Mouse (Mus musculus): Measurements from ENCODE around the gene Hoxb5.

The Hoxb5 gene

DNA sequence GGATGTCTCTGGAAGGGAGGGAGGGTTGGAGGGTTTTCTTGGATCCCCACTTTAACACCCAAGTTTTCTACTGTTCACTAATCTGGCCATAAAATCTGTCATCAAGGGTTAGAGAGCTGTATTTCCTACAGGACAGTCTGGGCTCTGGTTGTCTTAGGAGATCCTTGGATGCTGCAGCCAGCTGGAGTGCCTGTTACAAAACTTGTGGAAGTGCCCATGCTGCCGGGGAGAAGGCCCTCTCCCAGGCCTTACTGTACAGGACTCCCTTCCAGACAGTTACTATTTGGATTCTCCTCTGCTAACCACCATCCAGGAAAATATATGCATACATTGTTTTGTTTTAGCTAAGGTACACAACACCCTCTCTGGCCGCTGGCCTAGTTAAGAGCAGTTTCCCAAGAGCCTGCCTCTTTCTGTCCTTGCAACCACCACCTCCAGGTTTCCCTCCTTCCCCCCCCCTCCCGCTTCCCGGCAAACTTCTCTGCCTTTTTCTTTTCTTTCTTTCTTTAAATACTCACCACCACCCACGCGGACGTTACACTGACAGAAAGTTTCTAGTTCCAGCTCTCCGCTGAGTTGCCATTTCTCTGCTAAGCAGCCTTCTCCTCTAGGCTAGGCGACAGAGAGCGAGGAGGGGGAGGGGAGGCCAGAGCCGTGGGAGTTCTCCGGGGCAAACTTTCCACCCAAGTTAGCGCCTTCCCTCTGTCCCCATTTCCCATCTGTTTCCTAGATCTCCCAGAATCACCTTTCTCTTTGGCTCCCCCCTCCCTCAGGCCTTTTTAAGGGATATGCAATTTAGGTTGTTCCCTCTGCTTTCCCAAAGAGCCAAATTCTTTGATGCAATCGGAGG, 46.6 kb downstream of the Hoxb5 start:
- DNase-seq (ENCODE audit: extremely low read depth, insufficient read length, low spot score): no peak

DNA sequence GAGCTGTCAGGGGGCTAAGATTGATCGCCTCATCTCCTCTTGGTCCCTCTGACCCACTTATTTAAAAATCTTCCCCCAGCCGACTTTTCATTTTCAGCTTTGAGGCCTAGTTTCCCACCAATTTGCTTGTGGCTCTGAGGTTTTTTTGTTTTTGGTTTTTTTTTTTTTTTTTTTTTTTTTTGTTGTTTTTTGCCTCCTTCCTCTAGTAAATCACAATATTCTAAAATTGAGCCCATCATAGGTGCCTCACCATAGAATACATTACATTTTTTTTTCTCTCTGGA, 47.1 kb downstream of the Hoxb5 start, which contains the start of gene Hoxb2:
Gene Hoxb2 (plus strand): TSS at position 185 of the 284 bp plus-strand sequence.
- DNase-seq (ENCODE audit: extremely low read depth, insufficient read length, low spot score): no peak

DNA sequence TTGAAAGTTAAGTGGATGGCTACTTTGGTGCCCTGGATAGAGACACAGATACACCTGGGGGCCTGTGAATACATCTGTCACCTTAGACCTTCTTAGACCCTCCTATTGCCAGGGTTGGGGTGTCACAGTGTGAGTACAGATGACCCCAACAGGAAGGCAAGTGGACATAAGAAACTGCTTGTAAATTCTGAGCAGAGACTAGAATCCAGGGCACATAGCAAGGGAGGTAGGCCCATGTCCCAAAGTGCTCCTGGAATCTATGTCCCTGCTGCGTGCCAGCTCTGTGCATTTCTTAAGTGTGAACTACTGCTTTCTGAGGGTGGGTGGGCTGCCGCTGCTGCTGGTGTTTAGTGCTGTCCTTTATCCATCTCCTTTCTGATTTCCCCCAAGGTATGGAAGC, 47.7 kb downstream of the Hoxb5 start:
- DNase-seq (ENCODE audit: extremely low read depth, insufficient read length, low spot score): no peak

DNA sequence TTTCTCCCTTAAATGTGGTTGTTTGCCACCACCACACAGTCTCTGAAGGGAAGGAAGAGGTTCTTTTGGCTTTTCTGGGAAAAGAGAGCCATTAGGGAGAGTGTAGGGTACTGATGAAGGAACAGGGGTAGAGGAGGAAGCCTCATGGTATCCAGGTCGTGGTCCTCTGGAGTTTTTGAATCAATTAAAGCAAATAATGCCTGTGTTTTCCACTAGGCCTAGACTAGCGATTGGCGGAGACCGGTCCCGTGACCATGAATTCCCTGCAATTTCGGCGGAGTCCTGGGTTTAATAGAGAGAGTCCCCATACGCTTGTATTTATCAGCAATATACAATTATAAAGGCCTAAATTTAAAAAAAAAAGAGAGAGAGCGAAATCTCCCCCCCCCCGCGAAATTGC, 48.2 kb downstream of the Hoxb5 start:
- no peak for DNase-seq (ENCODE audit: extremely low read depth, insufficient read length, low spot score)

DNA sequence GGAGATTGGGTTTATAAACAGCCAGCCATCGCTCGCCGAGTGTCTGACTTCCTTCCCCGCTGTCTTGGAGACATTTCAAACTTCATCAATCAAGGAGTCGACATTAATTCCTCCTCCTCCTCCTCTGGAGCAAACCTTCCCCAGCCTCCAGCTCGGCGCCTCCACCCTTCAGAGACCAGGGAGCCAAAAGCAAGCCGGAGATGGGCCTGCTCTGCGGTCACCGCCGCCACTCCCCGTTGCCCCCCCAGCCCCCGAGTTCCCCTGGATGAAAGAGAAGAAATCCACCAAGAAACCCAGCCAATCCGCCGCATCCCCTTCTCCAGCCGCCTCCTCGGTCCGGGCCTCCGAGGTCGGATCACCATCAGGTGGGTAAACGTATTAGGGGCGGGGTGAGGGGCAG, 48.7 kb downstream of the Hoxb5 start:
- DNase-seq (ENCODE audit: extremely low read depth, insufficient read length, low spot score): no peak

DNA sequence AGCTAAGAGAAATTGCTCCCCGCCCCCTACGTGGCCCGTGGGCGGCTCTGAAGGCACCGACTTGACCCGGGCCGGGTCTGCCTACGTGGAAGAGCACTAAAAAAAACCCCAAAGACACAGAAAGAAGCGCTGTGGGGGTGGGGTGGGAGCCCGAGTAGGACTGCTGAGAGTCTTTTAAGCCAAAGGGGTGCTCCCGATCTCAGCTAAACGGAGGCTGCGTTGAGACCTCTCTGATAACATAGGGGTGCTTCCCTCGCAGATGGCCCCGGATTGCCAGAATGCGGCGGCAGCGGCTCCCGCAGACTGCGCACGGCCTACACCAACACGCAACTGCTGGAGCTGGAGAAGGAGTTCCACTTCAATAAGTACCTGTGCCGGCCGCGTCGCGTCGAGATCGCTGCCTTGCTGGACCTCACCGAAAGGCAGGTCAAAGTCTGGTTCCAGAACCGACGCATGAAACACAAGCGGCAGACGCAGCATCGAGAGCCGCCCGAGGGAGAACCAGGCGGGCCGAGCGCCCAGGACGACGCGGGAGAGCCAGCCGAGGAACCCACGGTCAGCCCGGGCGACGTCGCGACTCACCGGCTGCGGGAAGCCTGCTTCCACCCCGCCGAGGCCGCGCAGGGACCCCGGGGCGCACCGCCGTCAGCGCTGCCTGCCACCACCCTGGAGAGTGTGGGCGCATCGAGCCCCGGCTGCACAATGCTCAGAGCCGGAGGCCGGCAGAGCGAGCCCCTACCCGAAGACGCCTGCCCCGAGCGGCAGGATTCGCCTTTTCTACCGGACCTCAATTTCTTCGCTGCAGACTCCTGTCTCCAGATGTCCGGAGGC, 49.8 kb downstream of the Hoxb5 start:
- no peak for DNase-seq (ENCODE audit: extremely low read depth, insufficient read length, low spot score)

DNA sequence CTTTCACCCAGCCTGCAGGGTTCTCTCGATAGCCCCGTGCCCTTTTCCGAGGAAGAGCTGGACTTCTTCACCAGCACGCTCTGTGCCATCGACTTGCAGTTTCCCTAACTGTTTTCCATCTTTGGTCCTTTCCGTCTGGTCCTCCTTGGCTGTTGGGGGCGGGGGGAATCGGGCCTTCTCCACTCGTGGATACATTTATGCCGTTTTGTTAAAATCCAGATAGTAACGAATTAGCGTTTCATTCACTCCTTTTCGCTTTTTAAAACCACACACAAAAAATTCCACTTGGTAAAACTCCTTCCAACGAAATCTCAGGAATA, 50.3 kb downstream of the Hoxb5 start:
- no peak for DNase-seq (ENCODE audit: extremely low read depth, insufficient read length, low spot score)

DNA sequence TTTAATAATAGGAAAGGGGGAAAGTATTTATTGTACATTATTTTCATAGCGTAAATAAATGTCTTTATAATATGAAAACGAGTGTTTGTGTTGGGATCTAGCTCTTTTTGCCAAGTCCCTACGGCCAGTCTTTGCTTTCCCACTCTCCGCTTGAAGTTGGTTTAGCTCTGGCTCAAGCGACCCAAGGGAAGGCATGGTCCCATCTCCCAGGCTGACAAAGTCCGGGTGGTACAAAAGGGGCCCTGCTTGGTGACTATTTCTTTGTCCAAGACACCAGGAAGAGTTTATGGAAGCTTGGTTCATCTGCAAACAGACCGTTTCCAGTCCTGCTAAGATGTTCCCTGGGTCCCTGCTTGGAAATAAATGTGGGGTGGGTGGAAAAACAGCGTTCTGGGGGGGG, 50.8 kb downstream of the Hoxb5 start:
- DNase-seq (ENCODE audit: extremely low read depth, insufficient read length, low spot score): no peak

DNA sequence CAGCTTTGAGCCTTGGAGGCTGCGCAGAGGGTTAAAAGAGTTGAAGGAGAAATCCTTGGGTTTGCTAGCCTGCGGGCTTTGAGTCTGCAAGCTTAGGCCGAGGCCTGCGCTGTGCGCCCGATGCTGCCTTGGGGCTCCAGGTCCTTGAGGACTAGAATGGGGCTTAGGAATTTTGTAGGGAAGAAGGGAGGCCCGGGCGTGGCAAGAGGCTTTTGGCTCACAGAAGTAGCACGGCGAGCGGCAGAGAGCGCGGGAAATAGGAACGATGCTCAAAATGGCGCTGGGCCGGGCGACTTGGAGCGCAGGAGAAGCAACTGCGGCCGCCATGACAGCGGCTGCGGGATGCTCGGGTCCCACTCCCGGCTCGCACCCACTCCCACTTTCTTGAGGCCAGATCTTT, 51.2 kb downstream of the Hoxb5 start:
- no peak for DNase-seq (ENCODE audit: extremely low read depth, insufficient read length, low spot score)

DNA sequence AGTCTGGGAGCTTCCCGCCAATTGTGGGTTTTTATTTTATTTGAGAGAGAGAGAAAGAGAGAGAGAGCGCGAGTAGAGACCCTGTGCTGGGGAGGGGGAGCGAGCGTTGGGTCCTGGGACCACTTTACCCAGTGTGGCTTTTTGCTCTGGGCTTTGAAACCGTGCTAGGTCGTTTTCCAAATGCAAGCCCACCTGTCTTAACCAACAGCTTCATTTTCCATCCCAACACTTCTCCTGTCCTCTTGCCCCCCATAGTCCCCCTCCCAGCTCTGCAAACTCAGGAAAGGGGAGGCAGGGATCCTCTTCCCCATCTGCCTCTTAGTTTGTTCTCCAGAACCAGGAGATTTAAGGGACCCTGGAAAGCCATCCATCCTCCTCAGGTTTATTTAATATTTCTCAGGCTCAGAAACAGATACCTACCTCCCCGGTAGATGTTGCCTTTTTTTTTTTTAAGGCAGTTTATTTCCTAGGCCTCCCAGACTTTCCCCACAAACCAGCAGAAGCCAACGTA, 51.7 kb downstream of the Hoxb5 start:
- no peak for DNase-seq (ENCODE audit: extremely low read depth, insufficient read length, low spot score)

Measured in 3134 (cell line).